Mouse (Mus musculus) E14TG2a.4 (cell line): ENCODE results near the gene Tnfaip3.

Experiments
- CTCF ChIP-seq: conservative IDR thresholded peaks from 2 replicates; pipeline ENCODE4 v1.5.1; 2014; ENCODE audit warnings: low read length
- POU5F1 ChIP-seq: IDR thresholded peaks from 2 replicates; pipeline ENCODE4 v1.6.1; 2014; ENCODE audit warnings: low read length, borderline replicate concordance

GRCm38 (mm10) chr10:19024353-19024752 lies 8.9 kb upstream of the Tnfaip3 start:
- TF ChIP-seq CTCF = no peak
- no peak for TF ChIP-seq POU5F1
